Mouse (Mus musculus) neural tube, embryonic 12.5 days (tissue): ENCODE results near the gene Thegl. TPM values are rescaled to one million over a fixed set of nuclear protein-coding genes. Genes with fewer than 3 reads are reported as not detected.
"Not testable (repeated sequence)": the region's sequence is repeated elsewhere in the genome, so short reads cannot be mapped to it uniquely, and the experiment has no call there.

Source experiments
- ATAC-seq: fragments of 200-750 bp; cut with Nextera tagmentation; 2 replicates; pipeline ENCODE4 v1.8.0; 2017; ENCODE audit warnings: low read depth, mild to moderate bottlenecking, moderate TSS enrichment, moderate library complexity; ENCODE audit not compliant: low FRiP score
- H3K27ac ChIP-seq: fragments of 300-500 bp; sonication (generic); 2 replicates; pipeline ENCODE4 v1.5.1; 2016
- H3K27me3 ChIP-seq: fragments of 300-500 bp; sonication (generic); replicated peaks from 2 replicates; pipeline ENCODE4 v1.6.1; 2016; ENCODE audit warnings: mild to moderate bottlenecking
- H3K36me3 ChIP-seq: fragments of 300-500 bp; sonication (generic); 2 replicates; pipeline ENCODE4 v1.6.1; 2016; ENCODE audit warnings: mild to moderate bottlenecking
- H3K4me1 ChIP-seq: fragments of 300-500 bp; sonication (generic); 2 replicates; pipeline ENCODE4 v1.6.1; 2016
- H3K4me2 ChIP-seq: fragments of 300-500 bp; sonication (generic); replicated peaks from 2 replicates; pipeline ENCODE4 v1.6.1; 2016; ENCODE audit warnings: mild to moderate bottlenecking
- H3K4me3 ChIP-seq: fragments of 300-500 bp; sonication (generic); 2 replicates; pipeline ENCODE4 v1.5.1; 2016
- H3K9ac ChIP-seq: fragments of 300-500 bp; sonication (generic); 2 replicates; pipeline ENCODE4 v1.6.1; 2016; ENCODE audit warnings: mild to moderate bottlenecking
- H3K9me3 ChIP-seq: fragments of 300-500 bp; sonication (generic); 2 replicates; pipeline ENCODE4 v1.6.1; 2016; ENCODE audit warnings: mild to moderate bottlenecking
- WGBS: fragments of 180-500 bp; shearing (Covaris S2); methylation state at CpG from one replicate; pipeline ENCODE4 v1.1.7; 2016; 5-methylcytosine and 5-hydroxymethylcytosine counted together
- polyA plus RNA-seq: library from polyadenylated mRNA; unstranded; fragments of >200 nt; fragmentation: Nextera tagmentation; extraction: Ambion mirVana; gene quantifications from 2 replicates; pipeline ENCODE4 v1.2.1, GENCODE M21; 2016

The Thegl gene
- polyA plus RNA-seq, 1 experiment from 2014 or later: 0.30 TPM

- no peaks in the 10 kb centered on the region for H3K27me3 ChIP-seq
- peaks cover 10% of the 10 kb centered on the region; the same call in 1 of the 2 replicates for H3K36me3 ChIP-seq
- 86% methylated on average over 3 of the region's 3 CpGs for WGBS
- no peak overlapping the region for H3K4me3 ChIP-seq
- no peak overlapping the region for H3K27ac ChIP-seq
- no peak overlapping the region for H3K4me2 ChIP-seq
- no peak overlapping the region for H3K9ac ChIP-seq
- no peaks in the 10 kb centered on the region for H3K9me3 ChIP-seq
- ATAC-seq: no peak
- H3K4me1 ChIP-seq: peaks cover 7% of the 10 kb centered on the region; the same call in 1 of the 2 replicates
These were observed 71.3 kb downstream of the Thegl start for GRCm38 (mm10) chr5:77087122-77087521.

GRCm38 (mm10) chr5:77089294-77089693 is 73.5 kb downstream of the Thegl start:
- ATAC-seq: no peak
- no peak overlapping the region for H3K27ac ChIP-seq
- 57% methylated on average over 1 of the region's 1 CpGs for WGBS

GRCm38 (mm10) chr5:77089901-77090300 is 74.1 kb downstream of the Thegl start:
- ATAC-seq: no peak
- Histone ChIP-seq H3K4me1 (peaks cover 23% of the 10 kb centered on the region), H3K9ac (no peak overlapping the region), H3K36me3 (peaks cover 10% of the 10 kb centered on the region; the same call in 1 of the 2 replicates), H3K4me3 (no peak overlapping the region), H3K4me2 (no peak overlapping the region), H3K9me3 (no peaks in the 10 kb centered on the region), H3K27ac (no peak overlapping the region), H3K27me3 (peaks cover 5% of the 10 kb centered on the region; the same call in 1 of the 2 replicates)
- WGBS: 61% methylated on average over 8 of the region's 8 CpGs

More at GRCm38 (mm10) chr5:77089294-77089693, 73.5 kb downstream of the Thegl start:
- Histone ChIP-seq H3K4me2 (no peak overlapping the region), H3K4me1 (peaks cover 21% of the 10 kb centered on the region), H3K4me3 (no peak overlapping the region), H3K36me3 (peaks cover 10% of the 10 kb centered on the region; the same call in 1 of the 2 replicates), H3K27me3 (peaks cover 5% of the 10 kb centered on the region; the same call in 1 of the 2 replicates), H3K9me3 (no peaks in the 10 kb centered on the region), H3K9ac (no peak overlapping the region)

- Histone ChIP-seq H3K4me1 (peaks cover 28% of the 10 kb centered on the region), H3K4me2 (no peak overlapping the region), H3K27me3 (peaks cover 5% of the 10 kb centered on the region; the same call in 1 of the 2 replicates), H3K9ac (no peak overlapping the region), H3K9me3 (no peaks in the 10 kb centered on the region), H3K36me3 (peaks cover 10% of the 10 kb centered on the region; the same call in 1 of the 2 replicates), H3K4me3 (no peak overlapping the region), H3K27ac (no peak overlapping the region)
- WGBS: 58% methylated on average over 5 of the region's 5 CpGs
- ATAC-seq: peak; percentile 54; the same call in 1 of the 2 replicates
These were observed 74.8 kb downstream of the Thegl start for GRCm38 (mm10) chr5:77090521-77091096.

GRCm38 (mm10) chr5:77091923-77092322 is 76.1 kb downstream of the Thegl start:
- Histone ChIP-seq H3K4me2 (no peak overlapping the region), H3K9ac (no peak overlapping the region), H3K27ac (no peak overlapping the region), H3K27me3 (peaks cover 5% of the 10 kb centered on the region; the same call in 1 of the 2 replicates), H3K4me3 (no peak overlapping the region), H3K4me1 (peaks cover 28% of the 10 kb centered on the region), H3K36me3 (peaks cover 6% of the 10 kb centered on the region; the same call in 1 of the 2 replicates), H3K9me3 (no peaks in the 10 kb centered on the region)
- ATAC-seq: no peak
- 83% methylated on average over 3 of the region's 3 CpGs for WGBS

GRCm38 (mm10) chr5:77092531-77092930 is 76.7 kb downstream of the Thegl start:
- peaks cover 28% of the 10 kb centered on the region for H3K4me1 ChIP-seq
- peak overlapping the region; percentile 47 for H3K4me2 ChIP-seq
- H3K9ac ChIP-seq: no peak overlapping the region
- 83% methylated on average over 5 of the region's 5 CpGs for WGBS
- H3K36me3 ChIP-seq: peaks cover 6% of the 10 kb centered on the region; the same call in 1 of the 2 replicates
- no peak overlapping the region for H3K27ac ChIP-seq
- H3K27me3 ChIP-seq: peaks cover 5% of the 10 kb centered on the region; the same call in 1 of the 2 replicates
- H3K9me3 ChIP-seq: no peaks in the 10 kb centered on the region
- ATAC-seq: no peak
- no peak overlapping the region for H3K4me3 ChIP-seq

GRCm38 (mm10) chr5:77093961-77094360 is 78.1 kb downstream of the Thegl start:
- peaks cover 42% of the 10 kb centered on the region for H3K4me1 ChIP-seq
- peak overlapping the region; percentile 68; the same call in 1 of the 2 replicates for H3K9ac ChIP-seq

GRCm38 (mm10) chr5:77094510-77095491 is 79.0 kb downstream of the Thegl start:
- under 1% methylated on average over 69 of the region's 69 CpGs for WGBS
- Histone ChIP-seq H3K36me3 (no peaks in the 10 kb centered on the region), H3K9me3 (no peaks in the 10 kb centered on the region), H3K27ac (no peak overlapping the region), H3K4me3 (peak overlapping the region; percentile 59), H3K27me3 (peaks cover 5% of the 10 kb centered on the region; the same call in 1 of the 2 replicates), H3K4me1 (peaks cover 40% of the 10 kb centered on the region), H3K4me2 (peak overlapping the region; percentile 98), H3K9ac (peak overlapping the region; percentile 68)
- peak; percentile 80 for ATAC-seq

More at GRCm38 (mm10) chr5:77093961-77094360, 78.1 kb downstream of the Thegl start:
- peak overlapping the region; percentile 59 for H3K4me3 ChIP-seq
- ATAC-seq: no peak
- H3K36me3 ChIP-seq: no peaks in the 10 kb centered on the region
- peaks cover 5% of the 10 kb centered on the region; the same call in 1 of the 2 replicates for H3K27me3 ChIP-seq
- no peak overlapping the region for H3K27ac ChIP-seq
- 36% methylated on average over 8 of the region's 8 CpGs for WGBS
- H3K4me2 ChIP-seq: peak overlapping the region; percentile 98
- H3K9me3 ChIP-seq: no peaks in the 10 kb centered on the region

- not testable (repeated sequence) for H3K4me2 ChIP-seq, H3K36me3 ChIP-seq, H3K27ac ChIP-seq, H3K27me3 ChIP-seq, H3K4me3 ChIP-seq, ATAC-seq, H3K9ac ChIP-seq, H3K9me3 ChIP-seq
- 84% methylated on average over 3 of the region's 3 CpGs for WGBS
- H3K4me1 ChIP-seq: peaks cover 36% of the 10 kb centered on the region
These were observed 80.4 kb downstream of the Thegl start for GRCm38 (mm10) chr5:77096194-77096593.

GRCm38 (mm10) chr5:77097686-77098085 is 81.9 kb downstream of the Thegl start:
- ATAC-seq: no peak
- H3K27ac ChIP-seq: no peak overlapping the region
- 63% methylated on average over 6 of the region's 6 CpGs for WGBS
- no peak overlapping the region for H3K4me2 ChIP-seq
- peaks cover 35% of the 10 kb centered on the region for H3K4me1 ChIP-seq
- H3K27me3 ChIP-seq: peaks cover 5% of the 10 kb centered on the region; the same call in 1 of the 2 replicates
- H3K9ac ChIP-seq: no peak overlapping the region
- no peaks in the 10 kb centered on the region for H3K9me3 ChIP-seq
- H3K36me3 ChIP-seq: no peaks in the 10 kb centered on the region
- H3K4me3 ChIP-seq: no peak overlapping the region

GRCm38 (mm10) chr5:77098874-77099273 is 83.1 kb downstream of the Thegl start:
- Histone ChIP-seq H3K4me3 (no peak overlapping the region), H3K36me3 (no peaks in the 10 kb centered on the region), H3K9ac (no peak overlapping the region), H3K4me1 (peaks cover 37% of the 10 kb centered on the region), H3K4me2 (no peak overlapping the region), H3K27ac (no peak overlapping the region), H3K9me3 (no peaks in the 10 kb centered on the region), H3K27me3 (peaks cover 2% of the 10 kb centered on the region; the same call in 1 of the 2 replicates)
- no peak for ATAC-seq
- 71% methylated on average over 3 of the region's 3 CpGs for WGBS
